Mouse (Mus musculus) heart, adult 2 months (tissue): ENCODE measurements at regions not wholly inside any gene's neighbourhood (a gene's known extent, or its start where the extent isn't known, plus 50 kb on each side); places are given as distances from the start of the nearest gene placed in this dataset.
"Not testable (repeated sequence)": the region's sequence is repeated elsewhere in the genome, so short reads cannot be mapped to it uniquely, and the experiment has no call there.

ENCODE experiments used
- DNase-seq, 2 experiments: peaks; one replicate each; pipeline ENCODE4 v3.0.0; 2021
- H3K27ac ChIP-seq: fragments of 200-600 bp; 2 replicates; pipeline ENCODE4 v1.8.1; 2022
- H3K27me3 ChIP-seq: fragments of 200-500 bp; 2 replicates; pipeline ENCODE4 v1.6.1; 2012; ENCODE audit warnings: mild to moderate bottlenecking, low read length, inconsistent platforms, mixed read lengths; ENCODE audit not compliant: control insufficient read depth, insufficient read depth
- H3K36me3 ChIP-seq: fragments of 200-500 bp; 2 replicates; pipeline ENCODE4 v1.6.1; 2012; ENCODE audit warnings: low read length, inconsistent platforms; ENCODE audit not compliant: control insufficient read depth, insufficient read depth
- H3K4me1 ChIP-seq: fragments of 200-500 bp; 2 replicates; pipeline ENCODE4 v1.6.1; 2011; ENCODE audit warnings: low read length; ENCODE audit not compliant: control insufficient read depth, insufficient read depth
- H3K4me3 ChIP-seq: fragments of 200-600 bp; 2 replicates; pipeline ENCODE4 v1.8.1; 2022
- H3K79me2 ChIP-seq: fragments of 200-500 bp; replicated peaks from 2 replicates; pipeline ENCODE4 v1.6.1; 2012; ENCODE audit warnings: mild to moderate bottlenecking, inconsistent platforms, low read length, moderate library complexity, mixed read lengths; ENCODE audit not compliant: control insufficient read depth, insufficient read depth
- H3K9ac ChIP-seq: fragments of 200-500 bp; 2 replicates; pipeline ENCODE4 v1.6.1; 2012; ENCODE audit warnings: low read depth, mild to moderate bottlenecking, control low read depth, inconsistent platforms, low read length, mixed read lengths
- CTCF ChIP-seq: fragments of 200-600 bp; IDR thresholded peaks from 2 replicates; pipeline ENCODE4 v1.8.1; 2022; ENCODE audit warnings: antibody characterized with exemption, mild to moderate bottlenecking, moderate library complexity
- EP300 ChIP-seq: fragments of 200-500 bp; IDR thresholded peaks from 2 replicates; pipeline ENCODE4 v1.6.1; 2011; ENCODE audit warnings: low read depth, low read length, control low read depth; ENCODE audit not compliant: insufficient read depth
- POLR2A ChIP-seq: fragments of 200-500 bp; IDR thresholded peaks from 2 replicates; pipeline ENCODE4 v1.6.1; 2011; ENCODE audit warnings: mild to moderate bottlenecking, low read depth, low read length, control low read depth; ENCODE audit not compliant: insufficient read depth
- WGBS: fragments of 180-500 bp; shearing (Covaris S2); methylation state at CpG from one replicate; pipeline ENCODE4 v1.1.7; 2018; 5-methylcytosine and 5-hydroxymethylcytosine counted together
- intact Hi-C: fragments of 180-260 bp; cut with DNase I; formaldehyde crosslinking; loops from one replicate; pipeline ENCODE4 v1.15.1; 2025

GRCm38 (mm10) chrX:41983346-41983745 lies 62.9 kb upstream of the Thoc2 start:
- no peak for DNase-seq
- Histone ChIP-seq H3K27ac (no peak overlapping the region), H3K27me3 (no peaks in the 10 kb centered on the region), H3K4me1 (no peaks in the 10 kb centered on the region), H3K36me3 (no peaks in the 10 kb centered on the region), H3K79me2 (no peaks in the 10 kb centered on the region), H3K9ac (no peak overlapping the region), H3K4me3 (no peak overlapping the region)
- no peak for TF ChIP-seq CTCF
- intact Hi-C loops, result no loop called here
- 47% methylated on average over 6 of the region's 6 CpGs for WGBS

GRCm38 (mm10) chrX:41995750-41996149 lies 63.7 kb upstream of the Xiap start:
- no peak overlapping the region for H3K4me3 ChIP-seq
- H3K36me3 ChIP-seq, result no peaks in the 10 kb centered on the region
- TF ChIP-seq CTCF (no peak), POLR2A (no peak), EP300 (no peak)
- intact Hi-C loops, result no loop called here
- H3K79me2 ChIP-seq, result no peaks in the 10 kb centered on the region
- no peak for DNase-seq
- no peak overlapping the region for H3K27ac ChIP-seq
- no peaks in the 10 kb centered on the region for H3K4me1 ChIP-seq
- WGBS, result 61% methylated on average over 2 of the region's 6 CpGs
- H3K9ac ChIP-seq, result no peak overlapping the region
- no peaks in the 10 kb centered on the region for H3K27me3 ChIP-seq

GRCm38 (mm10) chrX:42000622-42001171 lies 58.8 kb upstream of the Xiap start:
- H3K36me3 ChIP-seq, DNase-seq, intact Hi-C loops, H3K27me3 ChIP-seq, H3K4me3 ChIP-seq, H3K9ac ChIP-seq, H3K4me1 ChIP-seq, H3K79me2 ChIP-seq, H3K27ac ChIP-seq: not testable (repeated sequence)
- WGBS, result 43% methylated on average over 8 of the region's 8 CpGs

- intact Hi-C loops, H3K4me1 ChIP-seq, H3K27me3 ChIP-seq, H3K4me3 ChIP-seq, H3K79me2 ChIP-seq, H3K27ac ChIP-seq, H3K9ac ChIP-seq, H3K36me3 ChIP-seq: not testable (repeated sequence)
- DNase-seq, result peak in 1 of 2 experiments; percentile 3
- 57% methylated on average over 1 of the region's 1 CpGs for WGBS
Measured at GRCm38 (mm10) chrX:42005629-42006028, 53.9 kb upstream of the Xiap start.

GRCm38 (mm10) chrX:42006573-42007226 lies 52.8 kb upstream of the Xiap start:
- DNase-seq, H3K36me3 ChIP-seq, H3K4me3 ChIP-seq, H3K27me3 ChIP-seq, H3K4me1 ChIP-seq, intact Hi-C loops, H3K79me2 ChIP-seq, H3K27ac ChIP-seq, H3K9ac ChIP-seq: not testable (repeated sequence)
- WGBS, result no CpG with 5 or more reads among the region's 3 CpGs
